Mouse (Mus musculus) layer of hippocampus, postnatal 10 days (tissue): ENCODE data around the gene Prcc. TPM values are rescaled to one million over a fixed set of nuclear protein-coding genes. Genes with fewer than 3 reads are reported as not detected.
"Not testable (repeated sequence)": the region's sequence is repeated elsewhere in the genome, so short reads cannot be mapped to it uniquely, and the experiment has no call there.

Experiments
- DNase-seq, 2 experiments: peaks; one replicate each; pipeline ENCODE4 v3.0.0; 2021; ENCODE audit warnings: low spot score in 2 of 2
- total RNA-seq, 2 experiments: library from RNA; stranded (reverse); gene quantifications; 2 replicates each; pipeline ENCODE4 v1.2.3; 2021

The Prcc gene
- total RNA-seq, 2 experiments from 2014 or later, result 62.3 to 66.4 TPM

- peak; percentile 63 to 73 for DNase-seq
These were observed 21.2 kb upstream of the Prcc start for GRCm38 (mm10) chr3:87906601-87906980.

DNA sequence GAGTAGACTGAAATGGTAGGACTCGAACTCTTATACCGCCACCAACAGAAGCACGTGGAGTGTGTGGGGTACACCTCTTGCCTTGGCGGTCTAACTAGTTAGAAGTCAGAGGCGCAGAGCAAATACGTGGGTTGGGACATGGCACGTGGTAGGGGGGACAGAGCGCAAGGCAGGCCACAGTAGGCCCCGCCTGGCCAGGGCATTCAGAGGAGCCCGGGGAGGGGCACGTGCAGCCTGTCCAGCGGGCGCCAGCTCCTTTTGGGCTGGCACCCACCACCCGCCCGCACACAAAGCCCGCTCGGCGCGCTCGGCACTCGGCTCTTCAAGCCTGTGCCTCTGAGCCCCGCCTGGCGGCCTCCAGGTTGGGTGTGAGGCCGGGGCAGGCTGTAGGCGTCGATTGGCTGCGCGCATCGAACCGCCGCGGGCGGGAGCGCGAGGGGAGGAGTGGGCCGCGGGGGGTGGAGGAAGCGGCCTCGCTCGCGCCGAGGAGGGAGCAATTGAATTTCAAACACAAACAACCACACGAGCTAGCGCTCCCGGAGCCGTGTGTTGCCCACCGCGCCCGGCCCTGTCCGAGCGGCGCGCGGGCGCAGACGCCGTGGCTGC, 20.6 kb upstream of the Prcc start, which contains the start of gene Hdgf:
TSS of gene Hdgf (plus strand) at position 442 of the 606 bp plus-strand sequence.
- peak; percentile 90 to 94 for DNase-seq

GRCm38 (mm10) chr3:87903821-87904220, 18.4 kb upstream of the Prcc start:
- DNase-seq, result no peak

DNA sequence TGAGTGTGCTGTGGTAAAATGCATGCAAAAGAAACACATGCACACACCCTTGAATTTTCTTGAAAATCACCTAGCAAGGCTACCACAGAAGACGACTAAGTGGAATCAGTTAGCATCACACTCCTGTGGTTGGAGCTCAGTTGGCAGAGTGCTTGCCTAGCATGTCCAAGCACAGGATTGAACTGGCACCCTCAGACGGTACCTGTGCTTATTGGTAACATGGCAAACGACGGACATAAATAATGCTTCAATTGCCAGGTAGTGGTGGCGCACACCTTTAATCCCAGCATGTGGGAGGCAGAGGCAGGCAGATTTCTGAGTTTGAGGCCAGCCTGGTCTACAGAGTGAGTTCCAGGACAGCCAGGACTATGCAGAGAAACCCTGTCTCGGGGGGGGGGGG, 16.6 kb upstream of the Prcc start:
- DNase-seq, result not testable (repeated sequence)

DNA sequence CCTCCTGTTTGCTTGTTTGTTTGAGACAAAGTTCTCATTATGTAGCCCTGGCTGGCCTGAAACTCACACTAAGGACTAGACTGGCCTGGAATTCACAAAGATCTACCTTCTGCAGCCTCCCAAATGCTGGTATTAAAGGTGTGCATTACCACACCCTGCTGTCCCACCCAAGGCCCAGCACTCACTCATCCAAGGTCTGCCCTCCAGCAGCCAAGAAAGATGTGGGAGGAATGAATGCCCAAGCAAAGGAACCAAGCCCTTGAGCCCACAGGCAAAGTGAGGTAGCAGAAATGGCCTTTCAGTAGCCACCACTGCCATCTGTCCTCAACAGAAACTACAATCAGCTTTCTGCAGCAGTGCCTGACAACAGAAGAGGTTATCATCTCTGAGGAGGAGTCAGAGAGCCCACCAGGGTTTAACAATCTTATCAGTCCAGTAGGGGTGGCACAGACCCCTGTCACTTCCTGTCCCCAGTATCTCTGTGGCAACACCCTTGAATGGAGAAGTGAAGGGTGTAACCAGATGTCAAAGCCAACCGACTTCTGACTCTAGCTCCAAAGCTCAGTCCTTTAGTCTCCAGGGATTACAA, 15.7 kb upstream of the Prcc start:
- no peak for DNase-seq

DNA sequence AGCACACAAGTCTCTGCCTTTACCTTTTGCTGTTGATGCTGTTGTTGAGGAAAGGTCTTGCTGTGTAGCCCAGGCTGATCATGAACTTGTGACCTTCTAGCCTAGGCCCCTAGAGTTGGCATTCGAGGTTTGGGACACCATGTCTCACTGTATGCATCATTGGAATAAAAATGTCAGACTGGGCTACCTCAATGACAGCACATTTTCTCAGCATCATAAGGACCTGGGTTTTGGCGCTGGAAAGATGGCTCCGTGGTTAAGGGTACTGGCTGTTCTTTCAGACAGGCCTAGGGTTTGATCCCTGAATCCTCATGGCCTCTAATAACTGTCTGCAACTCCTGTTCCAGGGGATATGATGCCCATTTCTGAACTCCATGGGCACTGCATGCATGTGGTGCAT, 14.4 kb upstream of the Prcc start:
- DNase-seq, result no peak

DNA sequence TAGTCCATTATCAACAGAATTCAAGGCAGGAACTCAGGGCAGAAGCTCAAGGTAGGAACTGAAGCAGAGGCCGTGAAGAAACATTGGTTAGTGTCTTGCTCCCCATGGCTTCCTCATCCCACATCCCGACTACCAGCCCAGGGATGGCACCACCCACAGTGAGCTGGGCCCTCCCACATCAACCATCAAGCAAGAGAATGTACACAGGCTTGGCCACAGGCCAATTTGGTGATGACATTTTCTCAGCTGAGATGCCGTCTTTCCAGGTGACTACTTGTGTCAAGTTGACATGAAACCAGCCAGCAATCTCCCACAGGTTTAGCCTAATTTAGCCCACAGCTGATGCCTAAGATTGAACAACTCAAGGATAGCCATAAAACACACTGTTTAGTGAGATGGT, 13.9 kb upstream of the Prcc start:
- no peak for DNase-seq

GRCm38 (mm10) chr3:87893367-87893905, 8.0 kb upstream of the Prcc start:
- no peak for DNase-seq

DNA sequence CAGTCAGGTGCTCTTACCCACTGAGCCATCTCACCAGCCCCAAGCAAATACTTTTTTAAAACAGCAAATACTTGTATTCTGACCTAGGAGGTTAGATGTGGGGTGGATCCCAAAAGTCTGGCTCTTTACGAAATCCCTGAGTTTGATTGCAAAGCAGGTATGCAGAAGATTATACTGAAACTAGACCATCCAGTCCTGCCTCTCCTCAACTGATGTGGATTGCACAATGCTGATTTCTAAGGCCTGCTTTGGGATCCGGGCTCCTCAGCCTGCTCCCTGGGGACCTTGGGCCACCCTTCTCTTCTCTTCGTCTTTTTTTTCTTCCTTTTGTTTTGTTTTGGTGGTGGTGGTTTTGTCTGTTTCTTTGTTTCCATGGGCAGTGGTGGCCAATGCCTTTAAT, 6.1 kb upstream of the Prcc start:
- no peak for DNase-seq

- not testable (repeated sequence) for DNase-seq
These were observed 2.0 kb upstream of the Prcc start for GRCm38 (mm10) chr3:87887400-87887799.

DNA sequence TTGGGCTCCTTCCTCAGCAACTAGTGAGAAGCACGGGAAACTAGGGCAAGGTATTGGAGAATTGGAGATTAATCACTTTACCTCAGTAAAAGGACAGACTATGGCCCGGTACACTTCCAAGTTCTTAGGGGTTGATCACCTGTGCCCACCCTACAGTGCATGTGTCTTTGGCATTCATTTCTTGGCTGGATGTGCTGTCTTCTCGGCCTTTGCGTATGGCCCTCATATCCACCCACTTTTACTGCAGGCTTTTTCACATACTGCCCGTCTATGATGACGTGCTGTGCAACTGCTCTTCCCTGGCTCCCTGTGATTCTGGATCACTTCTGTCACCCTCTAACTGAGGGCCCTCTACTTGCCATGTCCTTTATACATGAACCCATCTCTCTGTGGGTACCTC, 1.0 kb upstream of the Prcc start:
- peak in 1 of 2 experiments; percentile 21 for DNase-seq

- DNase-seq, result peak; percentile 40 to 65
These were observed 577 bp upstream of the Prcc start for GRCm38 (mm10) chr3:87886004-87886365.

GRCm38 (mm10) chr3:87884708-87885251, 628 bp downstream of the Prcc start:
- DNase-seq, result peak; percentile 53 to 60

DNA sequence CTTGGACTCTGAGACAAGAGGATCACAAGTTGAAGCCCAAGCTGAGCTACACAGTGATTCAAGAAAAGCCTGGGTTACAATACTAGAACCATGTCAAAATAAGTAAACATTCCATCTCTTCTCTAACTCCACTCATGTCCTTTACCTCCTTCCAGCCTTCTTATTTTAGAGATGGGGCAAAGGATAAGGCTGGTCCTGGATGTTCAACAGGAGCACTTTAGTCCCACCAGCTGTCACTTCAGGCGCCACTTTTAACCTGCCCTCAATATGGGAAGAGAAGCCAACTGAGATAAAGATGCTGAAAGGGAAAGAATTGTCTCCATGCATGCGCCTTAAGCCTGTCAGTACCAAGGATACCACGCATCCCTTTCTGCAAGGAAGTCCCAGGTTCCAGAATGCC, 1.1 kb downstream of the Prcc start:
- no peak for DNase-seq

DNA sequence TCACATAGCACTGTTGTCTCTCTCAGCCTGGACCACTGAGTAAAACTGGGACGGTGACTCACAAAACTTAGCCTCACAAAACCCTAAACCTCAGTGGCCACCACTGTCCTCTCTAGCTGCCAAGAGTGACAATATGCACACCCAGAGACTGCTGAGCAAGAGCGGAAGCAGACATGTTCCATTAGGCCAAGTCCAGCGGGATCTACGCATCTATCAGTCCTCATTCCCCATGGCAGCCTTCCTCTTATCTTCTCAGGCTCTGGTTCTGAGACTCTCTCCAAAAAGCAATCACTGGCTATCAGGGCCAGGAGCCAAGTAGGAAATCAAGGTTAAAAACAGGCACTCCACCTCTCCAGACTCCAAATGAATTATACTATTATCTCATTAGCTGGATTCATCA, 7.7 kb downstream of the Prcc start:
- no peak for DNase-seq

- DNase-seq, result not testable (repeated sequence)
These were observed 21.3 kb downstream of the Prcc start for GRCm38 (mm10) chr3:87864111-87864510.

GRCm38 (mm10) chr3:87859813-87860212, 25.6 kb downstream of the Prcc start:
- peak; percentile 73 to 76 for DNase-seq

- no peak for DNase-seq
These were observed 27.7 kb downstream of the Prcc start for GRCm38 (mm10) chr3:87857666-87858065.

GRCm38 (mm10) chr3:87855936-87856335, 29.5 kb downstream of the Prcc start:
- no peak for DNase-seq

DNA sequence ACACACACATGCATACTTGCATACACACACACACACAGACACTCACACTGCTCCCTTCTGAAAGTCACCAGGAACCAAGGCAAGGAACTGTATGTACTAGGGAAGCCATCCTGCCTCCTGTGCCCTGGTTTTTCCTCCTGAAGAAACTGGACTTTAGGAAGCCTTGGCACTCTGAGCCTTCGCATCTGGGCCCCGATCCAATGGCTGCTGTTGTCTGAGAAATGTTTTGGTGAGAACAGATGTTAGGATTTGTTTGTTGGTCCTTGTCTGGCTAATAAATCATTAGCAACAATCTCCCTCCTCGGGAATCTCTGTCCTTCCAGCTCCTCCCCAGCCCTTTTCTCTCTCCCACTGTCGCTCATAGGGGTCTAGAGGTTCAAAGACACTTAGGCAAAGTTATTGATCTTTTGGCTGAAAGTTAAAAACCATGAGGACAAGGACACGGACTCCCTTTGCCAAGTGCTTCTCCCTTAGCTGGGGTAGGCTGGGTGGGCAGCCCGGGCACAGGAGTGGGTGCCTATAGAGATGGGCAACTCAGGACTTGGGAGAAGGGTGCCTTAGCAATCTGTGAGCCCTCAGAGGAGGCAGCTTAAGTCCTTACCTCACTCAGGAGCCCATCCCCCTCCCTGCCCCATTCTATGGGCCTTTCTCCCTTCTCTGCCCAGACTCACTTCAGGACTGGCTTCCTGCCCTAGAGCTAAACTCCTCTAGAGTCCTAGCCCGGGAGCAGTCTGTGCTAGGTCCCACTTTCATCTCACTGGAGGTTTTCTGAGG, 30.4 kb downstream of the Prcc start:
- DNase-seq, result peak in 1 of 2 experiments; percentile 22

DNA sequence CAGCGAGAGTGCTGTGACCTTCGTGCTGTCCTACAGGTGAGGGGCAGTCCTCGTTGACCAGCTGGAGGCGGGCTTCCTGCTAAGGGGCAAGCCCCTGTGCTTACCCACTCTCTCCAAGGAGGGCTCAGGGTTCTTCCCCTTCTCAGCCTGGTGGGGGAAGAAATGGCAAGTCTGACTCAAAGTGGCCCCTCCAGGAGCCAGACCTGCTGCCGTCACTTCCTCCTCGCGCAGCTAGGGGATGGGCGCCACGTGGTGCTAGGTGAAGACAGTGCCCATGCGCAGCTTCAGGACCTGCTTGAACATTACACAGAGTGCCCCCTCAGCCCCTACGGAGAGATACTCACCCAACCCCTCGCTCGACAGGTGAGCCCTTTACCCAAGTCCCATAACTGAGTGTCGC, 36.3 kb downstream of the Prcc start:
- DNase-seq, result no peak

GRCm38 (mm10) chr3:87847680-87848079, 37.7 kb downstream of the Prcc start:
- no peak for DNase-seq
